Mouse (Mus musculus) adipocyte (in vitro differentiated cells): ENCODE measurements at regions not wholly inside any gene's neighbourhood (a gene's known extent, or its start where the extent isn't known, plus 50 kb on each side); places are given as distances from the start of the nearest gene placed in this dataset.
A peak's percentile ranks its signal among the peaks of the same experiment; 100 is the strongest.

ENCODE experiments used
- DNase-seq: peaks from one replicate; pipeline ENCODE4 v3.0.0-alpha.2; 2016; ENCODE audit warnings: low spot score

GRCm38 (mm10) chr4:92833835-92834234 is 501.5 kb downstream of the Tusc1 start:
- no peak for DNase-seq

- no peak for DNase-seq
These were observed 504.1 kb downstream of the Tusc1 start for GRCm38 (mm10) chr4:92831181-92831715.

GRCm38 (mm10) chr4:92827831-92828230 is 507.5 kb downstream of the Tusc1 start:
- DNase-seq = peak; percentile 3

GRCm38 (mm10) chr4:92827405-92827804 is 507.9 kb downstream of the Tusc1 start:
- DNase-seq = no peak

GRCm38 (mm10) chr4:92826981-92827380 is 508.3 kb downstream of the Tusc1 start:
- DNase-seq = no peak

GRCm38 (mm10) chr4:92788157-92788556 is 547.2 kb downstream of the Tusc1 start:
- DNase-seq = no peak

DNA sequence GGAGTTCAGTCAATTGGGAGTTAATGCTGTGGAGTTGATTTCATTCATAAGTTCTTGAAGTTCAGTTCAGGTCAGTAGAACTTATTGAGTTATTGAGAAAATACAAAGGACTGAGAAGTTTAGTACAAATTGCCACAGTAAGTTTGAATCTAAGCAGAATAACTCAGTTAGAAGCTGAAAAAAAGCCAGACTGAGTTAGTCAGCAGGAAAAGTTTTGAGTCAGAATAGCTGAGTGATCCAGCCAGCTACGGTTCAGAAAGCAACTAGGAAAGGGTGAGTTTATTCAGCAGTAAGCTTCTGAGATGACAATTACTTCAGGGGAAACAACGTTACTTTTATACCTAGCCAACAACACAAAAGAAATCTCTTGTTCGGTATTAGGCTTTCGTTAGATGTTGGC is 557.2 kb downstream of the Tusc1 start:
- DNase-seq = peak; percentile 14

GRCm38 (mm10) chr4:92748070-92748469 is 556.5 kb upstream of the Gm12666 start:
- DNase-seq = peak; percentile 7

DNA sequence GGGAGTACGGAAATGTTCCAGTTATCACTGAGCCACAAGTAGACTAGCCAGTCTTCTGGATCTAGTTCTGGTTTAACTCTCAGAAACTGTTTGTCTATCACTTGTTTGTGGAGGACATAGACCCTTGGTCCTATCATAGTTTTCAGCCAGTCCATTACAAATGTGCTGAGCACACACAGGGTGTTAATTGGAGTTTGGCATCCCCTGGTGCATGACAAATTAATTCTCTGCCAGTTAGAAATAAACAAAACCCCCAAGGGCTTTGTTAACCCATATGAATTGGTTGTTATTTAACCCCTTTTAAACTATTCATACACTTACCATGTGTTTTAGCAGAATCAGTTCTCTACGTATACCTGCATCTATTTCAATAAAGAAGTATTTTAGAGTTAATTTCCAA is 554.7 kb upstream of the Gm12666 start:
- no peak for DNase-seq

DNA sequence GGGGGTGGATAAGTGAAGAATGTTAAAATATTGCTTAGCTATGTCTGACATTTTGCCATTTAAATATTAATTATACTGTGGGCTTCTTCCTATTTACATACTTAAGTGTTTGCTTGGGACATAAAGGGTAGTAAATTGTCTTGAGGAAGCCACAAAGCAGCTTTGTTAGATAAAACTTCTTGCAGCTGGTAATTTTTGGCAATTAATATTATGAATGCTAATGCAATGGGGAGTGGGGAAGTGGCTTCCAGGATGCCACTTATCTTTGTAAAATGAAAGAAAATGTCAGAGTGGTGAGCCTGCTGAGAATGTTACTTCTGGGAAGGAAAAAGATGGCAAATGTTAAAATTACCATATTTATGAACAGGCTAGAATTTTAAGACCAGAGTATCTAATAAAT is 511.2 kb upstream of the Gm12666 start:
- no peak for DNase-seq
